Mouse (Mus musculus) ES-Bruce4 (cell line): ENCODE data around the gene Slit3. TPM values are rescaled to one million over a fixed set of nuclear protein-coding genes. Genes with fewer than 3 reads are reported as not detected.

Experiments used
- H3K27ac ChIP-seq: 2 replicates; pipeline ENCODE4 v1.5.1; 2012; ENCODE audit warnings: low read length, inconsistent platforms; ENCODE audit not compliant: insufficient read depth
- H3K27me3 ChIP-seq: 2 replicates; pipeline ENCODE4 v1.6.1; 2012; ENCODE audit warnings: mild to moderate bottlenecking, low read length, inconsistent platforms; ENCODE audit not compliant: control insufficient read depth, poor library complexity, insufficient read depth, severe bottlenecking
- H3K36me3 ChIP-seq: 2 replicates; pipeline ENCODE4 v1.6.1; 2012; ENCODE audit warnings: inconsistent platforms, mild to moderate bottlenecking, low read length, moderate library complexity; ENCODE audit not compliant: control insufficient read depth, poor library complexity, insufficient read depth, severe bottlenecking
- H3K4me1 ChIP-seq: one replicate; pipeline ENCODE4 v1.8.1; 2011; ENCODE audit warnings: low read length; ENCODE audit not compliant: control insufficient read depth, insufficient read depth
- H3K4me3 ChIP-seq: 2 replicates; pipeline ENCODE4 v1.5.1; 2011; ENCODE audit warnings: low read depth, mild to moderate bottlenecking, low read length
- H3K9ac ChIP-seq: 2 replicates; pipeline ENCODE4 v1.6.1; 2012; ENCODE audit warnings: low read depth, mild to moderate bottlenecking, inconsistent platforms; ENCODE audit not compliant: poor library complexity, severe bottlenecking
- H3K9me3 ChIP-seq: replicated peaks from 2 replicates; pipeline ENCODE4 v1.6.1; 2012; ENCODE audit warnings: mild to moderate bottlenecking, low read length, inconsistent platforms; ENCODE audit not compliant: control insufficient read depth, poor library complexity, insufficient read depth, severe bottlenecking
- CTCF ChIP-seq: IDR thresholded peaks from one replicate; pipeline ENCODE4 v1.8.1; 2011; ENCODE audit warnings: low read depth, low read length
- EP300 ChIP-seq: IDR thresholded peaks from 2 replicates; pipeline ENCODE4 v1.6.1; 2011; ENCODE audit warnings: low read depth, low read length; ENCODE audit not compliant: insufficient read depth
- POLR2A ChIP-seq: IDR thresholded peaks from one replicate; pipeline ENCODE4 v1.8.1; 2011; ENCODE audit warnings: low read length; ENCODE audit not compliant: insufficient read depth
- polyA plus RNA-seq: library from polyadenylated mRNA; stranded (reverse); fragments of >200 nt; gene quantifications from 2 replicates; pipeline ENCODE4 v1.2.4, GENCODE M21; 2011; ENCODE audit warnings: low read depth; ENCODE audit not compliant: missing spikeins, insufficient read depth, insufficient read length

Slit3 gene
- polyA plus RNA-seq, 1 experiment, result 2.8 TPM

GRCm38 (mm10) chr11:35282825-35283571, 162.0 kb downstream of the Slit3 start:
- Histone ChIP-seq H3K9ac (no peak overlapping the region), H3K4me1 (no peaks in the 10 kb centered on the region), H3K36me3 (no peaks in the 10 kb centered on the region), H3K27me3 (no peaks in the 10 kb centered on the region), H3K27ac (no peak overlapping the region), H3K9me3 (no peaks in the 10 kb centered on the region), H3K4me3 (no peak overlapping the region)
- no peak for TF ChIP-seq POLR2A
- no peak for TF ChIP-seq CTCF
- no peak for TF ChIP-seq EP300

GRCm38 (mm10) chr11:35283767-35284166, 162.7 kb downstream of the Slit3 start:
- H3K9me3 ChIP-seq, result no peaks in the 10 kb centered on the region
- no peak for TF ChIP-seq EP300
- no peak for TF ChIP-seq POLR2A
- H3K27me3 ChIP-seq, result no peaks in the 10 kb centered on the region
- no peaks in the 10 kb centered on the region for H3K36me3 ChIP-seq
- H3K9ac ChIP-seq, result no peak overlapping the region
- no peak overlapping the region for H3K4me3 ChIP-seq
- no peak overlapping the region for H3K27ac ChIP-seq
- H3K4me1 ChIP-seq, result no peaks in the 10 kb centered on the region

DNA sequence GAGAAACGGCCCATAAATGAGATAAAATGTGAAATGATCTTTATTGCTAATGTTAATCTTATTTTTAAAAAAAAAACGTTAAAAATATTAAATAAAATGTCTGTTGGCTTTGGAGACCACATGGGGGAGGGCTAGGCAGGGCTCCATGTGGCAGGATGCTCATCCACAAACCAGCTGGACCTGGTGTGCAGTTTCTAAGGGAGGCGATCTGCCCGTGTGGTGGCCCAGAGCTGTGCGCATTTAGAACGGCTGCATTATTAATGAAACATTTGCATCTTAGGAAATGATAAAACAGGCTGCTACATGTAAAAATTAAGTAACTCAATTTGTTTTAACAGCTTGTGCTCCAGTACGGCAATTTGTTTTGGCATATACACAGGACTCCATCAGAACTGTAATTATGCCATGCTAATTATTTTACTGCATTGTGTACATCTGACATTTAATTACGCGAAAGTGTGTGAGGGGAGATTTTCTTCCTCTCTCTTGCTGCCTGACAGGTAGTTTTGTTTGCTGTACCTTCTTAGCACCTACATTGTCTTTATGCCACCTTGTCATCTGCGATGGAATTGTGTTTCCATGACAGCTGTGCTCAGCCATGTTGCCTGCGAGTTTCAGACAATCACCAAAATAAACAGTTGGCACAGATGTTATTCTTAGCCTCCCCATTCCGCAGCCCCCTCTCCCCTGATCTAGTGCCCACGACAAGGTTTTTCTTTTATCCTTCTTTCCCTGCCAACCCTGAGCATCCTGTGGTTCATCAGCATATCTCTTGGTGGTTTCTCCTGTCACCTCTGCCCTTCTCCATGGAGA, 165.8 kb downstream of the Slit3 start:
- H3K9ac ChIP-seq, result no peak overlapping the region
- no peaks in the 10 kb centered on the region for H3K4me1 ChIP-seq
- H3K4me3 ChIP-seq, result no peak overlapping the region
- H3K36me3 ChIP-seq, result no peaks in the 10 kb centered on the region
- no peak overlapping the region for H3K27ac ChIP-seq
- H3K9me3 ChIP-seq, result no peaks in the 10 kb centered on the region
- no peak for TF ChIP-seq CTCF
- no peak for TF ChIP-seq POLR2A
- TF ChIP-seq EP300, result no peak
- no peaks in the 10 kb centered on the region for H3K27me3 ChIP-seq

DNA sequence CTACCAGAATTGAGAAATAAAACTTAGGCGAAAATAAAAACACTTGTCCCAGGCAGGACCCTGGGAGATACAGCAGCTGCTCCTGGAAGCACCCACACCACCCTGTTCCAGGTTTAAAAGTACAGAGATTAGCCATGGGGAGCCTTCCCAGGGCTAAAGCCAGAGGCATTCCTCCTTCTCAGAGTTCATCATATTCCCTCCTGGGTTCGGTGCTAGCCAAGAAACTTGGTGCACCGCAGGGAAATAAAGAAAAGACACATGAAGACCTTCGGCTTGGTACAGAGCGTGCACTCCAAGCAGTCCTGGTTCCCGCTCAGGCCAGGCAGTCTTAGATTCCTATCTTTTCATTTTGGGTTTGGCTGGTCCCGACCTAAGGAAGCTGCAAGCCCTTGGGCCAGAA, 167.0 kb downstream of the Slit3 start:
- Histone ChIP-seq H3K9me3 (no peaks in the 10 kb centered on the region), H3K4me3 (no peak overlapping the region), H3K9ac (no peak overlapping the region), H3K27ac (no peak overlapping the region), H3K27me3 (no peaks in the 10 kb centered on the region), H3K4me1 (no peaks in the 10 kb centered on the region), H3K36me3 (no peaks in the 10 kb centered on the region)
- TF ChIP-seq CTCF (no peak), POLR2A (no peak), EP300 (no peak)

DNA sequence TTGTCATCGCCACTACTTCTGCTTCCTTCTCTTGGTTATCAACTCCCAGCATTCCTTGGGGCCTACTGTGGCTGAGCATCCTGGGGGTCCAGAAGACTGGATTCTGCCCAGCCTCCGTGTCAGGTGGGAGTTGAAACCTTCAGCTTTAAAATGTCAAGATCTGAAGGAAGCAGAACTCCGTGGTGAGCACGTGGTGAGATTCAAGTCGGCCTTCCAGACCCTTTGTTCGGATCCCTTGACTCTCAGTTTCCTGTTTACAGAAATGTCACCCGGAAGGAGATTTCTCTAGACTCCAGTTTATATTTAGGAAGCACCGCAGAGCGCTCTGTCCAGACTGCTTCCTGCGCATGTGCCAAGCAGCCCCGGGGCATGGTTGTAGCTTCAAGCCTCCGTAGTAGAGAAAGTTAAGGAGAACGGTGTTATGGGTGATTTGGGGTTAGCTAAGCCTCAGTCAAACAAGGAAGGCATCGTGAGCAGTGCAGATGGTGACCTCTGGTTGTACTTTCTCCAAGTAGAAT, 167.8 kb downstream of the Slit3 start:
- Histone ChIP-seq H3K4me3 (no peak overlapping the region), H3K9me3 (no peaks in the 10 kb centered on the region), H3K27ac (no peak overlapping the region), H3K36me3 (no peaks in the 10 kb centered on the region), H3K9ac (no peak overlapping the region), H3K27me3 (no peaks in the 10 kb centered on the region), H3K4me1 (no peaks in the 10 kb centered on the region)
- TF ChIP-seq POLR2A, result no peak
- no peak for TF ChIP-seq CTCF
- no peak for TF ChIP-seq EP300

GRCm38 (mm10) chr11:35292228-35292747, 171.3 kb downstream of the Slit3 start:
- Histone ChIP-seq H3K9ac (no peak overlapping the region), H3K4me1 (no peaks in the 10 kb centered on the region), H3K27ac (no peak overlapping the region), H3K4me3 (no peak overlapping the region), H3K27me3 (no peaks in the 10 kb centered on the region), H3K36me3 (no peaks in the 10 kb centered on the region), H3K9me3 (no peaks in the 10 kb centered on the region)
- TF ChIP-seq CTCF, result no peak
- no peak for TF ChIP-seq EP300
- TF ChIP-seq POLR2A, result no peak
